Mouse (Mus musculus) left cerebral cortex, postnatal 14 days (tissue): ENCODE measurements around the gene Cacna1e. TPM values are rescaled to one million over a fixed set of nuclear protein-coding genes. Genes with fewer than 3 reads are reported as not detected.

Experiments used
- total RNA-seq, 2 experiments: library from RNA; stranded (reverse); gene quantifications; 2 replicates each; pipeline ENCODE4 v1.2.3; 2021

The Cacna1e gene
- total RNA-seq, 2 experiments from 2014 or later: 151 to 157 TPM

Other genes with a start within 250 kb of the Cacna1e start
- 10 to 100 TPM; 36.8 to 37.1 TPM for gene Ier5, start 215.1 kb upstream of the Cacna1e start, total RNA-seq